Mouse (Mus musculus): Measurements from ENCODE around the gene Klf6. TPM values are rescaled to one million over a fixed set of nuclear protein-coding genes. Genes with fewer than 3 reads are reported as not detected.
A peak's percentile ranks its signal among the peaks of the same experiment; 100 is the strongest.

Gene Klf6
- total and polyA plus RNA-seq, 3 experiments: 13.7 to 55.8 (median 51.8) TPM

GRCm38 (mm10) chr13:5823150-5823549, 38.1 kb upstream of the Klf6 start:
- no peaks in the 10 kb centered on the region for H3K27me3 ChIP-seq (ENCODE audit: control insufficient read depth, insufficient read depth, low read length)
- intact Hi-C loops (cut with DNase I): no loop called here
- no peak for TF ChIP-seq EP300 (IDR thresholded peaks at IDR 0.05; ENCODE audit: insufficient read depth, low read depth, low read length)
- TF ChIP-seq CTCF (IDR thresholded peaks at IDR 0.05): no peak
- TF ChIP-seq POLR2A (IDR thresholded peaks at IDR 0.05; ENCODE audit: insufficient read depth, low read depth, low read length): no peak
- no peaks in the 10 kb centered on the region for H3K36me3 ChIP-seq (ENCODE audit: control insufficient read depth, insufficient read depth, low read length)
- no peak overlapping the region for H3K27ac ChIP-seq
- no peaks in the 10 kb centered on the region for H3K79me2 ChIP-seq (replicated peaks; ENCODE audit: control insufficient read depth, insufficient read depth, low read length)
- no peak for DNase-seq
- WGBS: 66% methylated on average over 7 of the region's 7 CpGs
- H3K4me1 ChIP-seq (ENCODE audit: control insufficient read depth, insufficient read depth, low read length): no peaks in the 10 kb centered on the region; the same call in 1 of the 2 replicates
- no peak overlapping the region for H3K9ac ChIP-seq (ENCODE audit: low read depth, low read length)
- H3K4me3 ChIP-seq: no peak overlapping the region

- 78% methylated on average over 8 of the region's 8 CpGs for WGBS
- H3K9ac ChIP-seq (ENCODE audit: low read depth, low read length): no peak overlapping the region
- intact Hi-C loops (cut with DNase I): no loop called here
- H3K36me3 ChIP-seq (ENCODE audit: control insufficient read depth, insufficient read depth, low read length): no peaks in the 10 kb centered on the region
- no peak overlapping the region for H3K27ac ChIP-seq
- H3K79me2 ChIP-seq (replicated peaks; ENCODE audit: control insufficient read depth, insufficient read depth, low read length): no peaks in the 10 kb centered on the region
- H3K4me3 ChIP-seq: no peak overlapping the region
- no peak for DNase-seq
- no peaks in the 10 kb centered on the region for H3K27me3 ChIP-seq (ENCODE audit: control insufficient read depth, insufficient read depth, low read length)
- no peaks in the 10 kb centered on the region; the same call in 1 of the 2 replicates for H3K4me1 ChIP-seq (ENCODE audit: control insufficient read depth, insufficient read depth, low read length)
- TF ChIP-seq POLR2A (IDR thresholded peaks at IDR 0.05; ENCODE audit: insufficient read depth, low read depth, low read length): no peak
- no peak for TF ChIP-seq CTCF (IDR thresholded peaks at IDR 0.05)
- no peak for TF ChIP-seq EP300 (IDR thresholded peaks at IDR 0.05; ENCODE audit: insufficient read depth, low read depth, low read length)
Observed at GRCm38 (mm10) chr13:5824189-5824815, 37.0 kb upstream of the Klf6 start.

GRCm38 (mm10) chr13:5826170-5826827, 35.0 kb upstream of the Klf6 start:
- peak overlapping the region; percentile 31; the same call in 1 of the 2 replicates for H3K27ac ChIP-seq
- peak overlapping the region; percentile 11; the same call in 1 of the 2 replicates for H3K4me3 ChIP-seq
- no peaks in the 10 kb centered on the region for H3K79me2 ChIP-seq (replicated peaks; ENCODE audit: control insufficient read depth, insufficient read depth, low read length)
- WGBS: 30% methylated on average over 9 of the region's 9 CpGs
- H3K36me3 ChIP-seq (ENCODE audit: control insufficient read depth, insufficient read depth, low read length): no peaks in the 10 kb centered on the region
- no peak overlapping the region for H3K9ac ChIP-seq (ENCODE audit: low read depth, low read length)
- intact Hi-C loops (cut with DNase I): no loop called here
- TF ChIP-seq EP300 (IDR thresholded peaks at IDR 0.05; ENCODE audit: insufficient read depth, low read depth, low read length) (no peak), CTCF (IDR thresholded peaks at IDR 0.05) (no peak), POLR2A (IDR thresholded peaks at IDR 0.05; ENCODE audit: insufficient read depth, low read depth, low read length) (no peak)
- DNase-seq: peak; percentile 55 to 61
- no peaks in the 10 kb centered on the region; the same call in 1 of the 2 replicates for H3K4me1 ChIP-seq (ENCODE audit: control insufficient read depth, insufficient read depth, low read length)
- no peaks in the 10 kb centered on the region for H3K27me3 ChIP-seq (ENCODE audit: control insufficient read depth, insufficient read depth, low read length)

GRCm38 (mm10) chr13:5831976-5832375, 29.3 kb upstream of the Klf6 start:
- Histone ChIP-seq H3K4me3 (no peak overlapping the region), H3K4me1 (ENCODE audit: control insufficient read depth, insufficient read depth, low read length) (no peaks in the 10 kb centered on the region), H3K36me3 (ENCODE audit: control insufficient read depth, insufficient read depth, low read length) (no peaks in the 10 kb centered on the region), H3K27me3 (ENCODE audit: control insufficient read depth, insufficient read depth, low read length) (no peaks in the 10 kb centered on the region), H3K79me2 (replicated peaks; ENCODE audit: control insufficient read depth, insufficient read depth, low read length) (no peaks in the 10 kb centered on the region), H3K9ac (ENCODE audit: low read depth, low read length) (no peak overlapping the region), H3K27ac (no peak overlapping the region)
- intact Hi-C loops (cut with DNase I): no loop called here
- 55% methylated on average over 7 of the region's 7 CpGs for WGBS
- DNase-seq: no peak
- no peak for TF ChIP-seq POLR2A (IDR thresholded peaks at IDR 0.05; ENCODE audit: insufficient read depth, low read depth, low read length)
- TF ChIP-seq EP300 (IDR thresholded peaks at IDR 0.05; ENCODE audit: insufficient read depth, low read depth, low read length): no peak
- no peak for TF ChIP-seq CTCF (IDR thresholded peaks at IDR 0.05)

- DNase-seq: no peak
- Histone ChIP-seq H3K4me3 (no peak overlapping the region), H3K9ac (ENCODE audit: low read depth, low read length) (no peak overlapping the region), H3K79me2 (replicated peaks; ENCODE audit: control insufficient read depth, insufficient read depth, low read length) (no peaks in the 10 kb centered on the region), H3K4me1 (ENCODE audit: control insufficient read depth, insufficient read depth, low read length) (no peaks in the 10 kb centered on the region), H3K27me3 (ENCODE audit: control insufficient read depth, insufficient read depth, low read length) (no peaks in the 10 kb centered on the region), H3K36me3 (ENCODE audit: control insufficient read depth, insufficient read depth, low read length) (peaks cover 7% of the 10 kb centered on the region), H3K27ac (no peak overlapping the region)
- WGBS: 70% methylated on average over 4 of the region's 4 CpGs
- intact Hi-C loops (cut with DNase I): no loop called here
- TF ChIP-seq POLR2A (IDR thresholded peaks at IDR 0.05; ENCODE audit: insufficient read depth, low read depth, low read length): no peak
- no peak for TF ChIP-seq CTCF (IDR thresholded peaks at IDR 0.05)
- no peak for TF ChIP-seq EP300 (IDR thresholded peaks at IDR 0.05; ENCODE audit: insufficient read depth, low read depth, low read length)
Observed at GRCm38 (mm10) chr13:5837174-5837777, 24.0 kb upstream of the Klf6 start.
